Mouse (Mus musculus) testis, adult 10 weeks (tissue): ENCODE results near the gene Gm4340. TPM values are rescaled to one million over a fixed set of nuclear protein-coding genes. Genes with fewer than 3 reads are reported as not detected.

Experiments used
- polyA plus RNA-seq: library from polyadenylated mRNA; stranded (reverse); fragments of 350-450 nt; fragmentation: Illumina TruSeq; extraction: RNeasy Lipid Tissue Mini Kit (QIAGEN cat#74804); gene quantifications from one replicate; pipeline ENCODE4 v1.2.3, GENCODE M21; 2014; ENCODE audit warnings: low read depth, low replicate concordance

The Gm4340 gene
- not detected for polyA plus RNA-seq

GRCm38 (mm10) chr10:104193742-104194141, at the start of gene Gm4340:
TSS of gene Gm4340 (plus strand) at chr10:104194042.

GRCm38 (mm10) chr10:104151197-104151596, 42.6 kb upstream of the Gm4340 start, which contains the start of gene Gm6763:
TSS of gene Gm6763 (plus strand) at chr10:104151497.

GRCm38 (mm10) chr10:104159706-104160105, 34.1 kb upstream of the Gm4340 start, which contains the start of gene Gm8764:
TSS of gene Gm8764 (plus strand) at chr10:104160006.

GRCm38 (mm10) chr10:104168215-104168614, 25.6 kb upstream of the Gm4340 start, which contains the start of gene Gm21304:
TSS of gene Gm21304 (plus strand) at chr10:104168515.

GRCm38 (mm10) chr10:104176724-104177123, 17.1 kb upstream of the Gm4340 start, which contains the start of gene Gm21312:
TSS of gene Gm21312 (plus strand) at chr10:104177024.

GRCm38 (mm10) chr10:104185233-104185632, 8.6 kb upstream of the Gm4340 start, which contains the start of gene Gm20765:
TSS of gene Gm20765 (plus strand) at chr10:104185533.

Other genes with a start within 250 kb of the Gm4340 start
- not detected for gene Gm21293, start 51.1 kb upstream of the Gm4340 start, polyA plus RNA-seq
- gene Gm6763, start 42.5 kb upstream of the Gm4340 start, polyA plus RNA-seq: not detected
- gene Gm8764, start 34.0 kb upstream of the Gm4340 start, polyA plus RNA-seq: not detected
- not detected for gene Gm21304, start 25.5 kb upstream of the Gm4340 start, polyA plus RNA-seq
- gene Gm21312, start 17.0 kb upstream of the Gm4340 start, polyA plus RNA-seq: not detected
- gene Gm20765, start 8.5 kb upstream of the Gm4340 start, polyA plus RNA-seq: not detected